Mouse (Mus musculus): ENCODE results near the gene Srl. TPM values are rescaled to one million over a fixed set of nuclear protein-coding genes. Genes with fewer than 3 reads are reported as not detected.

Srl gene
- total and polyA plus RNA-seq, 3 experiments, result 14.6 to 15.3 TPM; not detected in 1

- H3K27me3 ChIP-seq (ENCODE audit: control insufficient read depth in 1 of 2, insufficient read depth in 2 of 2, low read length in 2 of 2), result no peaks in the 10 kb centered on the region
- peaks cover 0 to 11% of the 10 kb centered on the region in 2 experiments; a peak in 2 of 4 replicates for H3K36me3 ChIP-seq (ENCODE audit: control insufficient read depth in 1 of 2, insufficient read depth in 2 of 2, low read length in 2 of 2)
- H3K9me3 ChIP-seq (replicated peaks; ENCODE audit: insufficient read depth, low read length), result no peaks in the 10 kb centered on the region
- no peak overlapping the region for H3K4me3 ChIP-seq (ENCODE audit: control insufficient read depth in 1 of 2, insufficient read depth in 1 of 2, low read depth in 2 of 2, low read length in 2 of 2)
- H3K27ac ChIP-seq (ENCODE audit: control insufficient read depth, low read depth, low read length), result no peak overlapping the region
- no peak overlapping the region for H3K9ac ChIP-seq (ENCODE audit: control insufficient read depth, low read depth, low read length, poor library complexity, severe bottlenecking)
- DNase-seq (ENCODE audit: low read depth, low spot score), result no peak
- H3K79me2 ChIP-seq (ENCODE audit: control insufficient read depth, insufficient read depth, low read length, poor library complexity), result no peaks in the 10 kb centered on the region
- peaks cover 0 to 18% of the 10 kb centered on the region in 2 experiments; a peak in 2 of 4 replicates for H3K4me1 ChIP-seq (ENCODE audit: control insufficient read depth in 1 of 2, insufficient read depth in 2 of 2, low read length in 2 of 2)
- TF ChIP-seq ETS1 (IDR thresholded peaks at IDR 0.05; ENCODE audit: low read depth, low read length) (no peak), SIN3A (IDR thresholded peaks at IDR 0.05; ENCODE audit: low read length) (no peak), BHLHE40 (IDR thresholded peaks at IDR 0.05; ENCODE audit: borderline replicate concordance, low read depth, low read length) (no peak), KAT2A (conservative IDR thresholded peaks at IDR 0.05; ENCODE audit: low read depth, low read length) (no peak), JUND (IDR thresholded peaks at IDR 0.05; ENCODE audit: low read depth, low read length) (no peak), TBP (IDR thresholded peaks at IDR 0.05; ENCODE audit: low read depth, low read length) (no peak), CTCF (IDR thresholded peaks at IDR 0.05 in 2 of 3, conservative IDR thresholded peaks at IDR 0.05 in 1 of 3; ENCODE audit: control insufficient read depth in 1 of 3, insufficient read depth in 1 of 3, low read depth in 2 of 3, low read length in 3 of 3, poor library complexity in 1 of 3, severe bottlenecking in 1 of 3) (no peak), EP300 (IDR thresholded peaks at IDR 0.05; ENCODE audit: low read depth in 1 of 2, low read length in 2 of 2) (no peak), ZMIZ1 (IDR thresholded peaks at IDR 0.05; ENCODE audit: low read depth, low read length) (no peak), ZNF384 (IDR thresholded peaks at IDR 0.05; ENCODE audit: low read depth, low read length) (no peak), POLR2AphosphoS5 (IDR thresholded peaks at IDR 0.05; ENCODE audit: borderline replicate concordance, low read depth, low read length) (no peak), ELF1 (IDR thresholded peaks at IDR 0.05; ENCODE audit: low read depth, low read length) (no peak), MAX (IDR thresholded peaks at IDR 0.05; ENCODE audit: low read length) (no peak), USF2 (IDR thresholded peaks at IDR 0.05; ENCODE audit: borderline replicate concordance in 1 of 2, insufficient read depth in 1 of 2, low read depth in 1 of 2, low read length in 2 of 2) (no peak), CHD1 (IDR thresholded peaks at IDR 0.05; ENCODE audit: low read depth, low read length) (no peak), GATA1 (IDR thresholded peaks at IDR 0.05; ENCODE audit: low read depth, low read length) (no peak)
Measured at GRCm38 (mm10) chr16:4522879-4523278, 18.7 kb downstream of the Srl start.

- Histone ChIP-seq H3K9me3 (replicated peaks; ENCODE audit: insufficient read depth, low read length) (no peaks in the 10 kb centered on the region), H3K36me3 (ENCODE audit: control insufficient read depth in 1 of 2, insufficient read depth in 2 of 2, low read length in 2 of 2) (peaks cover 0 to 11% of the 10 kb centered on the region in 2 experiments; a peak in 2 of 4 replicates), H3K9ac (ENCODE audit: control insufficient read depth, low read depth, low read length, poor library complexity, severe bottlenecking) (no peak overlapping the region), H3K27ac (ENCODE audit: control insufficient read depth, low read depth, low read length) (no peak overlapping the region), H3K4me3 (ENCODE audit: control insufficient read depth in 1 of 2, insufficient read depth in 1 of 2, low read depth in 2 of 2, low read length in 2 of 2) (no peak overlapping the region), H3K79me2 (ENCODE audit: control insufficient read depth, insufficient read depth, low read length, poor library complexity) (no peaks in the 10 kb centered on the region), H3K27me3 (ENCODE audit: control insufficient read depth in 1 of 2, insufficient read depth in 2 of 2, low read length in 2 of 2) (no peaks in the 10 kb centered on the region), H3K4me1 (ENCODE audit: control insufficient read depth in 1 of 2, insufficient read depth in 2 of 2, low read length in 2 of 2) (peaks cover 0 to 18% of the 10 kb centered on the region in 2 experiments; a peak in 2 of 4 replicates)
- DNase-seq (ENCODE audit: low read depth, low spot score), result no peak
- TF ChIP-seq HCFC1 (IDR thresholded peaks at IDR 0.05; ENCODE audit: low read depth, low read length), result no peak
- no peak for TF ChIP-seq ZMIZ1 (IDR thresholded peaks at IDR 0.05; ENCODE audit: low read depth, low read length)
- TF ChIP-seq MXI1 (IDR thresholded peaks at IDR 0.05; ENCODE audit: low read depth, low read length), result no peak
- TF ChIP-seq MAFK (IDR thresholded peaks at IDR 0.05; ENCODE audit: borderline replicate concordance, low read depth, low read length), result no peak
- TF ChIP-seq SMC3 (IDR thresholded peaks at IDR 0.05; ENCODE audit: low read depth, low read length), result no peak
- TF ChIP-seq MYB (IDR thresholded peaks at IDR 0.05; ENCODE audit: low read depth, low read length), result no peak
- TF ChIP-seq CHD2 (IDR thresholded peaks at IDR 0.05; ENCODE audit: low read length), result no peak
- no peak for TF ChIP-seq ZC3H11A (IDR thresholded peaks at IDR 0.05; ENCODE audit: low read depth, low read length)
- no peak for TF ChIP-seq KAT2A (conservative IDR thresholded peaks at IDR 0.05; ENCODE audit: low read depth, low read length)
- TF ChIP-seq RAD21 (IDR thresholded peaks at IDR 0.05; ENCODE audit: low read depth, low read length), result no peak
- TF ChIP-seq UBTF (IDR thresholded peaks at IDR 0.05; ENCODE audit: borderline replicate concordance, insufficient read depth, low read depth, low read length), result no peak
- TF ChIP-seq ZKSCAN1 (IDR thresholded peaks at IDR 0.05; ENCODE audit: low read depth, low read length), result no peak
- TF ChIP-seq ELF1 (IDR thresholded peaks at IDR 0.05; ENCODE audit: low read depth, low read length), result no peak
- no peak for TF ChIP-seq EP300 (IDR thresholded peaks at IDR 0.05; ENCODE audit: low read depth in 1 of 2, low read length in 2 of 2)
- TF ChIP-seq CTCF (IDR thresholded peaks at IDR 0.05 in 2 of 3, conservative IDR thresholded peaks at IDR 0.05 in 1 of 3; ENCODE audit: control insufficient read depth in 1 of 3, insufficient read depth in 1 of 3, low read depth in 2 of 3, low read length in 3 of 3, poor library complexity in 1 of 3, severe bottlenecking in 1 of 3), result no peak
- no peak for TF ChIP-seq ETS1 (IDR thresholded peaks at IDR 0.05; ENCODE audit: low read depth, low read length)
- no peak for TF ChIP-seq NRF1 (IDR thresholded peaks at IDR 0.05; ENCODE audit: insufficient read depth, low read depth, low read length, poor library complexity, severe bottlenecking)
- TF ChIP-seq ZNF384 (IDR thresholded peaks at IDR 0.05; ENCODE audit: low read depth, low read length), result no peak
- TF ChIP-seq JUND (IDR thresholded peaks at IDR 0.05; ENCODE audit: low read depth, low read length), result no peak
- TF ChIP-seq MAZ (IDR thresholded peaks at IDR 0.05; ENCODE audit: low read depth, low read length), result no peak
Measured at GRCm38 (mm10) chr16:4521735-4522530, 19.7 kb downstream of the Srl start.

Measured in MEL (cell line).